Mouse (Mus musculus) kidney, postnatal 0 days (tissue): ENCODE results near the gene 2200002D01Rik. TPM values are rescaled to one million over a fixed set of nuclear protein-coding genes. Genes with fewer than 3 reads are reported as not detected.
A peak's percentile ranks its signal among the peaks of the same experiment; 100 is the strongest.
"Not testable (repeated sequence)": the region's sequence is repeated elsewhere in the genome, so short reads cannot be mapped to it uniquely, and the experiment has no call there.

Experiments used
- ATAC-seq: fragments of 200-750 bp; cut with Nextera tagmentation; replicated peaks from 2 replicates; pipeline ENCODE4 v1.8.0; 2017; ENCODE audit warnings: low read depth, moderate number of reproducible peaks, moderate TSS enrichment, moderate library complexity; ENCODE audit not compliant: low FRiP score
- DNase-seq: peaks from one replicate; pipeline ENCODE4 v3.0.0-alpha.2; 2016; ENCODE audit warnings: low spot score
- H3K27ac ChIP-seq: fragments of 300-500 bp; sonication (generic); 2 replicates; pipeline ENCODE4 v1.5.1; 2014; ENCODE audit warnings: mild to moderate bottlenecking
- H3K27me3 ChIP-seq: fragments of 300-500 bp; sonication (generic); 2 replicates; pipeline ENCODE4 v1.6.1; 2014; ENCODE audit warnings: low read length, mixed read lengths; ENCODE audit not compliant: insufficient read depth
- H3K36me3 ChIP-seq: fragments of 300-500 bp; sonication (generic); 2 replicates; pipeline ENCODE4 v1.6.1; 2014; ENCODE audit warnings: low read length, mixed read lengths; ENCODE audit not compliant: insufficient read depth
- H3K4me1 ChIP-seq: fragments of 300-500 bp; sonication (generic); replicated peaks from 2 replicates; pipeline ENCODE4 v1.6.1; 2014; ENCODE audit warnings: antibody characterized with exemption, low read length, mixed read lengths; ENCODE audit not compliant: insufficient read depth
- H3K4me2 ChIP-seq: fragments of 300-500 bp; sonication (generic); 2 replicates; pipeline ENCODE4 v1.6.1; 2014; ENCODE audit warnings: mild to moderate bottlenecking, low read length, moderate library complexity, mixed read lengths
- H3K4me3 ChIP-seq: fragments of 300-500 bp; sonication (generic); replicated peaks from 2 replicates; pipeline ENCODE4 v1.5.1; 2014; ENCODE audit warnings: low read depth, low read length
- H3K9ac ChIP-seq: fragments of 300-500 bp; sonication (generic); 2 replicates; pipeline ENCODE4 v1.6.1; 2014; ENCODE audit warnings: low read depth, low read length
- H3K9me3 ChIP-seq: fragments of 300-500 bp; sonication (generic); replicated peaks from 2 replicates; pipeline ENCODE4 v1.6.1; 2016; ENCODE audit warnings: low read length, inconsistent platforms, mixed read lengths
- CTCF ChIP-seq: IDR thresholded peaks from 2 replicates; pipeline ENCODE4 v1.5.1; 2016; ENCODE audit warnings: antibody characterized with exemption, low read depth, mild to moderate bottlenecking, moderate library complexity
- WGBS: fragments of 180-500 bp; shearing (Covaris S2); extraction: QIAGEN DNeasy Blood & Tissue Kit; methylation state at CpG from one replicate; pipeline ENCODE4 v1.1.7; 2014; 5-methylcytosine and 5-hydroxymethylcytosine counted together
- polyA plus RNA-seq: library from polyadenylated mRNA; unstranded; fragments of >200 nt; fragmentation: Nextera tagmentation; extraction: Ambion mirVana; gene quantifications from 2 replicates; pipeline ENCODE4 v1.2.1, GENCODE M21; 2015

Gene 2200002D01Rik
- polyA plus RNA-seq, 1 experiment from 2014 or later, result 23.7 TPM

- Histone ChIP-seq H3K36me3 (no peaks in the 10 kb centered on the region), H3K4me1 (no peaks in the 10 kb centered on the region), H3K4me3 (peak overlapping the region; percentile 33), H3K9me3 (no peaks in the 10 kb centered on the region), H3K4me2 (peak overlapping the region; percentile 52), H3K27me3 (no peaks in the 10 kb centered on the region), H3K9ac (no peak overlapping the region), H3K27ac (peak overlapping the region; percentile 86; the same call in 1 of the 2 replicates)
- DNase-seq (no peak), ATAC-seq (no peak)
- no peak for TF ChIP-seq CTCF
- WGBS, result 17% methylated on average over 26 of the region's 26 CpGs
Measured at GRCm38 (mm10) chr7:29212199-29212765, 36.0 kb downstream of the 2200002D01Rik start.

DNA sequence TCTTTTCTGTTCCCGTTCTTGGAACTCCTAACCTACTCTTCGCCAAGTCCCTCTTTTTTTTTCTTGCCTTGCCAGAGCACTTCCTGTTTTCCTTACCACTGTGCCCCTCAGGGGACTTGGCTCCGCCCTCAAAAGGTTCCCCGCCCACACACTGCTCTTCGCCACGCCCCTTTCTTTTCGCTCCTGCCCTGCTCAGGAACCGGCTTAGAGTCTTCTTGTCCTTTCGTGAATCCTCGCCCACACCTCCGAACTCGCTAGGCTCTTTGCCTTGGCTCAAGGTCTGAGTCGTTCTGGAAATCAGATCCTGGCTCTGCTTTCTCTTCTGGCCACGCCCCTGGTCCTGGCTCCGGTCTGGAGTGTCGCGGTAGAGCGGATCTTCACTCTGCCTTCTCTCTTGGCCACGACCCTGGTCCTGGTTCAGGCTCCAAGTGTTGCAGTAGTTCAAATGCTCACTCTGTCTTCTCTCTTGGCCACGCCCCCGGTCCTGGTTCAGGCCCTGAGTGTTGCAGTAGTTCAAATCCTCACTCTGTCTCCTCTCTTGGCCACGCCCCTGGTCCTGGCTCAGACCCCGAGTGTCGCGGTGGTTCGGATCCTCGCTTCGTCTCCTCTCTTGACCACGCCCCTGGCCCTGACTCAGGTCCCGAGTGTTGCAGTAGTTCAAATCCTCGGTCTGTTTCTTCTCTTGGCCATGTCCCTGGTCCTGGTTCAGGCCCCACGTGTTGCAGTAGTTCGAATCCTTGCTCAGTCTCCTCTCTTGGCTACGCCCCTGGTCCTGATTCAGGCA, 36.7 kb downstream of the 2200002D01Rik start:
- peak; percentile 95 for DNase-seq
- WGBS, result 4% methylated on average over 34 of the region's 34 CpGs
- no peaks in the 10 kb centered on the region for H3K9me3 ChIP-seq
- no peaks in the 10 kb centered on the region for H3K36me3 ChIP-seq
- H3K4me1 ChIP-seq, result no peaks in the 10 kb centered on the region
- H3K27ac ChIP-seq, result peak overlapping the region; percentile 86
- peak; percentile 88 for ATAC-seq
- peak overlapping the region; percentile 55; the same call in 1 of the 2 replicates for H3K9ac ChIP-seq
- no peak for TF ChIP-seq CTCF
- no peaks in the 10 kb centered on the region for H3K27me3 ChIP-seq
- H3K4me3 ChIP-seq, result peak overlapping the region; percentile 33
- peak overlapping the region; percentile 52 for H3K4me2 ChIP-seq

GRCm38 (mm10) chr7:29211013-29211412, 37.3 kb downstream of the 2200002D01Rik start:
- Histone ChIP-seq H3K27ac (peak overlapping the region; percentile 86), H3K4me2 (peak overlapping the region; percentile 52), H3K4me3 (peak overlapping the region; percentile 33)
- H3K4me1 ChIP-seq, H3K9ac ChIP-seq, H3K36me3 ChIP-seq, H3K9me3 ChIP-seq, H3K27me3 ChIP-seq: not testable (repeated sequence)
- WGBS, result 18% methylated on average over 15 of the region's 15 CpGs
- ATAC-seq (peak; percentile 47), DNase-seq (peak; percentile 77)

- Histone ChIP-seq H3K36me3 (no peaks in the 10 kb centered on the region), H3K4me2 (no peak overlapping the region), H3K27ac (no peak overlapping the region), H3K9me3 (no peaks in the 10 kb centered on the region), H3K4me1 (no peaks in the 10 kb centered on the region), H3K27me3 (no peaks in the 10 kb centered on the region), H3K9ac (no peak overlapping the region), H3K4me3 (no peak overlapping the region)
- no peak for TF ChIP-seq CTCF
- 82% methylated on average over 6 of the region's 6 CpGs for WGBS
- no peak for DNase-seq
- ATAC-seq, result no peak
Measured at GRCm38 (mm10) chr7:29202577-29202976, 45.7 kb downstream of the 2200002D01Rik start.

Other genes starting within 250 kb of the 2200002D01Rik start
- gene Ryr1, start 123.3 kb downstream of the 2200002D01Rik start, polyA plus RNA-seq, result 0.15 and 0.17 TPM in 2 replicates
- 0.49 and 1.2 TPM in 2 replicates for gene Rasgrp4, start 113.6 kb downstream of the 2200002D01Rik start, polyA plus RNA-seq
- gene Fam98c, start 92.2 kb downstream of the 2200002D01Rik start, polyA plus RNA-seq, result 27.3 and 30.0 TPM in 2 replicates
- gene Ggn, start 78.3 kb downstream of the 2200002D01Rik start, polyA plus RNA-seq, result 0.70 and 0.71 TPM in 2 replicates
- gene Spred3, start 78.1 kb downstream of the 2200002D01Rik start, polyA plus RNA-seq, result 1.6 and 2.3 TPM in 2 replicates
- 296 and 298 TPM in 2 replicates for gene Psmd8, start 67.8 kb downstream of the 2200002D01Rik start, polyA plus RNA-seq
- gene Catsperg1, start 34.4 kb downstream of the 2200002D01Rik start, polyA plus RNA-seq, result 0.51 and 0.53 TPM in 2 replicates
- 0.87 and 0.88 TPM in 2 replicates for gene Kcnk6, start 16.0 kb downstream of the 2200002D01Rik start, polyA plus RNA-seq
- 121 and 131 TPM in 2 replicates for gene Yif1b, start 10.1 kb downstream of the 2200002D01Rik start, polyA plus RNA-seq
- gene Spint2, start 33.4 kb upstream of the 2200002D01Rik start, polyA plus RNA-seq, result 460 and 496 TPM in 2 replicates
- gene Ppp1r14a, start 40.8 kb upstream of the 2200002D01Rik start, polyA plus RNA-seq, result 21.6 and 25.0 TPM in 2 replicates
- 0.70 and 0.72 TPM in 2 replicates for gene Dpf1, start 55.5 kb upstream of the 2200002D01Rik start, polyA plus RNA-seq